Mouse (Mus musculus): ENCODE data around the gene Pbx1. TPM values are rescaled to one million over a fixed set of nuclear protein-coding genes. Genes with fewer than 3 reads are reported as not detected.

Pbx1 gene
- polyA plus RNA-seq, 2 experiments, result 26.5 to 48.2 TPM

DNA sequence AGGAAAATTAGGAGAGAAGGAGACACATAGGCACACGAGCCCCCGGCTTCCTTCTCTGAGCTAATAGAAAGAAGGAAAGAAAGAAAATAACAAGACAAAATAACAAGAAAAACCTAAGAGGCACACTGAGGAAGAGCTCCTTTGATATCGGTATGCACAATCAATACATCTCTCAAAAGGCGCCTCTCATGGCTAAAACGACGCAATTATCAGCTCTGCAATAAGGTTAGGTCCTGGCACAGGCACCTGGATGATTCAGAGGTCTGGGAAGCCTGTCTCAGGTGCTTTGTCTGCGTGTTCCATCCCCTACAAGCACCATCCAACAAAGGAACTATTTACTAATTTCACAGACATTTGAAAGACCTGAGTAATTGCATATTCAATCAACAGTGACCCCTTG lies 5.8 kb downstream of the Pbx1 start:
- H3K9ac ChIP-seq (ENCODE audit: low read depth, low read length, severe bottlenecking), result no peak overlapping the region
- H3K9me3 ChIP-seq (ENCODE audit: control insufficient read depth, low read length), result no peaks in the 10 kb centered on the region
- H3K4me2 ChIP-seq (replicated peaks; ENCODE audit: low read depth, low read length, severe bottlenecking), result peak overlapping the region; percentile 63
- H3K27me3 ChIP-seq (ENCODE audit: control insufficient read depth, insufficient read depth, low read length), result 0 out of 2 replicates have a peak, but pooled peaks cover 3% of the 10 kb centered on the region
- H3K36me3 ChIP-seq (ENCODE audit: control insufficient read depth, insufficient read depth, low read length), result peaks cover 12% of the 10 kb centered on the region
- DNase-seq (ENCODE audit: low spot score) (no peak), ATAC-seq (ENCODE audit: low FRiP score, low read depth) (no peak)
- WGBS, result 52% methylated on average over 7 of the region's 7 CpGs
- TF ChIP-seq POLR2A (IDR thresholded peaks at IDR 0.05; ENCODE audit: borderline replicate concordance, extremely low read depth, insufficient read depth, insufficient read length), result no peak
- 0 out of 2 replicates have a peak overlapping the region, but pooled peaks have one; percentile 4 for H3K4me3 ChIP-seq (replicated peaks; ENCODE audit: low read length)
- H3K27ac ChIP-seq (replicated peaks; ENCODE audit: low read depth, low read length), result no peak overlapping the region
- peaks cover 22% of the 10 kb centered on the region for H3K4me1 ChIP-seq (ENCODE audit: control insufficient read depth, insufficient read depth, low read length)

DNA sequence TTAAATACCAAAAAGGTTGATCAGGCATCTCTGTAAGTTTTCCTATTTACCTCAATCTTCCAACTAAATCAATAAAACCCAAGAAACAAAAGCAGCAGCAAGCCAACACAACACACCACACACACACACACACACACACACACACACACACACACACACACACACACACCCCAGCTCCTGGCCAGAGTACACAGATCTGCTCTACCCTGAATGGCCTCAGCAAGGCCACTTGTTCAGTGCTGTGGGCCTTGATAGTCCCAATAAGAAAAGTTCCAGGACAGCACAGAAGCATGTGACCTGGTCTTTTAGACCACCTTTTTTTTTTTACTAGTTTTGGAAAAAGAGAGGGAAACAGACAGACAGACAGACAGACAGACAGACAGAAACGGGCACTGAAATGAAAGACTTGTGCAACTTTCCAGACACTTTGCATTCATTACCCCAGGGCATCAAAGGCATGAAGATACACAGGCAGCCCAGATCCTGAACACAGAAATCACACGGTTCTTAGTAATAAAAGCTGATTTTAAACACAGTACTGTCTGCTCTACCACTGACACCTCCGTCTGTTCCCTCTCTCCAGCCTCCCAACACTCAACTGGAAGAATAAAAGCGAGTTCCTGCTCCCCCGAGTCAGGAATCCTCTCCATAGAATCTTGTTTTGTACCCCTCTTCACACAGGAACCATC lies 6.9 kb downstream of the Pbx1 start:
- TF ChIP-seq POLR2A (IDR thresholded peaks at IDR 0.05; ENCODE audit: borderline replicate concordance, extremely low read depth, insufficient read depth, insufficient read length), result no peak
- Histone ChIP-seq H3K4me2 (replicated peaks; ENCODE audit: low read depth, low read length, severe bottlenecking) (0 out of 2 replicates have a peak overlapping the region, but pooled peaks have one; percentile 6), H3K9ac (ENCODE audit: low read depth, low read length, severe bottlenecking) (no peak overlapping the region), H3K36me3 (ENCODE audit: control insufficient read depth, insufficient read depth, low read length) (peaks cover 12% of the 10 kb centered on the region), H3K9me3 (ENCODE audit: control insufficient read depth, low read length) (no peaks in the 10 kb centered on the region), H3K27ac (replicated peaks; ENCODE audit: low read depth, low read length) (no peak overlapping the region), H3K4me1 (ENCODE audit: control insufficient read depth, insufficient read depth, low read length) (peaks cover 22% of the 10 kb centered on the region), H3K27me3 (ENCODE audit: control insufficient read depth, insufficient read depth, low read length) (0 out of 2 replicates have a peak, but pooled peaks cover 3% of the 10 kb centered on the region), H3K4me3 (replicated peaks; ENCODE audit: low read length) (no peak overlapping the region)
- DNase-seq (ENCODE audit: low spot score) (no peak), ATAC-seq (ENCODE audit: low FRiP score, low read depth) (no peak)
- 33% methylated on average over 5 of the region's 5 CpGs for WGBS

DNA sequence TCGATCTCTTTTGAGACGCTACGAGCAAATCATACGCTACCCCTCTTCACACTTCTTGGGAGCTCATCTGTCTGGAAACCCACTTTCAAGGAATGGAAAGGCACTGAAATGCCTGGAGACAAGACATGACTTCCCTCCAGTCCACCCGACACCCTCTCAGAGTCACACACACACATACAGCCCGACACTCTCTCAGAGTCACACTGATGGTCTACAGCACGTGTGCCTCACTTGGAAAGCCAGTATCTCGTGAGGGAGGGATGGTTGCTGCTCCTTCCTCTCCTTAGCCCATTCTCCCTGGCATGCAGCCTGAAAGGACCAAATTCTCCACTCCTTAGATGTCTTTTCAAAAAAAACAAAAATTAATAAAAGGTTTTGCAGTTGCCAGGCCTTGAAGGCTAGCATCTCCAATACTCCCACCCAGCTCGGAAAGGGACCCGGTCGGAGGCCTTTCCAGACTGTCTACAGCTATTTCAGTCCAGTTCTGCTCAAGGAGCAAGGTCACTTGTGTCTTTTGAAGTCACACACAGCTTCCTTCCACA lies 8.6 kb downstream of the Pbx1 start:
- Histone ChIP-seq H3K36me3 (ENCODE audit: control insufficient read depth, insufficient read depth, low read length) (peaks cover 12% of the 10 kb centered on the region), H3K27ac (replicated peaks; ENCODE audit: low read depth, low read length) (no peak overlapping the region), H3K9ac (ENCODE audit: low read depth, low read length, severe bottlenecking) (no peak overlapping the region), H3K27me3 (ENCODE audit: control insufficient read depth, insufficient read depth, low read length) (0 out of 2 replicates have a peak, but pooled peaks cover 3% of the 10 kb centered on the region), H3K4me1 (ENCODE audit: control insufficient read depth, insufficient read depth, low read length) (peaks cover 20% of the 10 kb centered on the region), H3K4me2 (replicated peaks; ENCODE audit: low read depth, low read length, severe bottlenecking) (no peak overlapping the region), H3K4me3 (replicated peaks; ENCODE audit: low read length) (no peak overlapping the region), H3K9me3 (ENCODE audit: control insufficient read depth, low read length) (no peaks in the 10 kb centered on the region)
- DNase-seq (ENCODE audit: low spot score) (no peak), ATAC-seq (ENCODE audit: low FRiP score, low read depth) (no peak)
- TF ChIP-seq POLR2A (IDR thresholded peaks at IDR 0.05; ENCODE audit: borderline replicate concordance, extremely low read depth, insufficient read depth, insufficient read length), result no peak
- 66% methylated on average over 11 of the region's 11 CpGs for WGBS

DNA sequence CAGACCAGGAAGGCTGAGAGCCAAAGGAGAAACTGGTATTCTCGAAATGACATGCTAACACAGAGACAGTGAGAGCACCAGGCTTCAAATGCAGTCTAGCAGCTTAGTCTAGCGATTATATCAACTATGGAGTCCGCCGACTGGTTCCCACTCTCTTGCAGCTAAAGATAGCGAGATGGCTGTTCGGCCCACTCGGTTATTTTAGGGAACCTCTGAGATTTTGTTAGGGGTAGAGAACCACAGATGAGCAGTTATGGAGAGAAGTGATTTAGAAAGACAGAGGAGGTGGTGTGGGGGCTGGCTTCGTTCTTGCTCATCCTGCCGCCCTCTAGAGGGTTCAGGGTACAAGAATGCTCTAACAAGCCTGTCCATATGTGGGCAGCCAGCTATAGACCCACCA lies 13.2 kb downstream of the Pbx1 start:
- Histone ChIP-seq H3K4me3 (replicated peaks; ENCODE audit: low read length) (no peak overlapping the region), H3K4me1 (ENCODE audit: control insufficient read depth, insufficient read depth, low read length) (peaks cover 14% of the 10 kb centered on the region), H3K9ac (ENCODE audit: low read depth, low read length, severe bottlenecking) (no peak overlapping the region), H3K27me3 (ENCODE audit: control insufficient read depth, insufficient read depth, low read length) (no peaks in the 10 kb centered on the region), H3K36me3 (ENCODE audit: control insufficient read depth, insufficient read depth, low read length) (peaks cover 15% of the 10 kb centered on the region), H3K4me2 (replicated peaks; ENCODE audit: low read depth, low read length, severe bottlenecking) (no peak overlapping the region), H3K9me3 (ENCODE audit: control insufficient read depth, low read length) (no peaks in the 10 kb centered on the region), H3K27ac (replicated peaks; ENCODE audit: low read depth, low read length) (no peak overlapping the region)
- TF ChIP-seq POLR2A (IDR thresholded peaks at IDR 0.05; ENCODE audit: borderline replicate concordance, extremely low read depth, insufficient read depth, insufficient read length), result no peak
- WGBS, result 86% methylated on average over 9 of the region's 9 CpGs
- no peak for DNase-seq (ENCODE audit: low spot score)
- no peak for ATAC-seq (ENCODE audit: low FRiP score, low read depth)

DNA sequence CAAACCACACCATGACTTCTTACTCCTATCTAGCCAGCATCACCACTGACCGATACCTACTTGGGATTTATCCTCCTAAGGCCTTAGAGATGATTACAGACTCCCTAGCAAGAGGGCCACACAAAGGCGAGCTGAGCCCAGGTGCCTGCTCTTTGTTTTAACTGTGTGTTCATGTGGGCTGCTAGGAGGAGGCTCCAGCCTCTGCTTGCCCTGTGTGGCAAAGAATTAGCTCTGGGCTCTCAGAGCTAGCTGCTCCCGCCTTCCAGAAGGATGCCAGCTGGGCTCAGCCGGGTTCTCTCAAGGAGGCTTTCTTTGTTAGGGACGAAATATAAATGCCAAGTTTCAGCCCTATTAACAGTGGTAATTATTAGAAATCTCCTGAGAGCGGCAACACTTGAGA lies 14.4 kb downstream of the Pbx1 start:
- DNase-seq (ENCODE audit: low spot score) (no peak), ATAC-seq (ENCODE audit: low FRiP score, low read depth) (no peak)
- H3K4me3 ChIP-seq (replicated peaks; ENCODE audit: low read length), result no peak overlapping the region
- peaks cover 10% of the 10 kb centered on the region for H3K4me1 ChIP-seq (ENCODE audit: control insufficient read depth, insufficient read depth, low read length)
- no peak overlapping the region for H3K27ac ChIP-seq (replicated peaks; ENCODE audit: low read depth, low read length)
- no peaks in the 10 kb centered on the region for H3K27me3 ChIP-seq (ENCODE audit: control insufficient read depth, insufficient read depth, low read length)
- no peaks in the 10 kb centered on the region for H3K9me3 ChIP-seq (ENCODE audit: control insufficient read depth, low read length)
- peaks cover 22% of the 10 kb centered on the region for H3K36me3 ChIP-seq (ENCODE audit: control insufficient read depth, insufficient read depth, low read length)
- 59% methylated on average over 6 of the region's 6 CpGs for WGBS
- H3K4me2 ChIP-seq (replicated peaks; ENCODE audit: low read depth, low read length, severe bottlenecking), result no peak overlapping the region
- H3K9ac ChIP-seq (ENCODE audit: low read depth, low read length, severe bottlenecking), result no peak overlapping the region
- no peak for TF ChIP-seq POLR2A (IDR thresholded peaks at IDR 0.05; ENCODE audit: borderline replicate concordance, extremely low read depth, insufficient read depth, insufficient read length)
